Mouse (Mus musculus): ENCODE results near the gene Slit2. TPM values are rescaled to one million over a fixed set of nuclear protein-coding genes. Genes with fewer than 3 reads are reported as not detected.
A peak's percentile ranks its signal among the peaks of the same experiment; 100 is the strongest.

Gene Slit2
- polyA plus RNA-seq, 1 experiment from 2014 or later = 47.0 TPM

- H3K27ac ChIP-seq = no peak overlapping the region
- WGBS = 2% methylated on average over 23 of the region's 23 CpGs
- peak overlapping the region; percentile 81 for H3K4me2 ChIP-seq (replicated peaks)
- H3K4me1 ChIP-seq (replicated peaks; ENCODE audit: control insufficient read depth, insufficient read depth, low read length) = peaks cover 18% of the 10 kb centered on the region; the same call in 1 of the 2 replicates
- no peaks in the 10 kb centered on the region for H3K9me3 ChIP-seq (ENCODE audit: control insufficient read depth, low read length)
- peak overlapping the region; percentile 81 for H3K4me3 ChIP-seq (replicated peaks; ENCODE audit: low read length)
- H3K9ac ChIP-seq = peak overlapping the region; percentile 86
- H3K36me3 ChIP-seq (replicated peaks; ENCODE audit: control insufficient read depth, insufficient read depth) = no peaks in the 10 kb centered on the region
- ATAC-seq (ENCODE audit: low FRiP score) (peak; percentile 12; the same call in 1 of the 2 replicates), DNase-seq (ENCODE audit: low spot score) (no peak)
- H3K27me3 ChIP-seq (ENCODE audit: control insufficient read depth, insufficient read depth, low read length) = no peaks in the 10 kb centered on the region
Observed at GRCm38 (mm10) chr5:47984584-47985197, 1.8 kb downstream of the Slit2 start.

DNA sequence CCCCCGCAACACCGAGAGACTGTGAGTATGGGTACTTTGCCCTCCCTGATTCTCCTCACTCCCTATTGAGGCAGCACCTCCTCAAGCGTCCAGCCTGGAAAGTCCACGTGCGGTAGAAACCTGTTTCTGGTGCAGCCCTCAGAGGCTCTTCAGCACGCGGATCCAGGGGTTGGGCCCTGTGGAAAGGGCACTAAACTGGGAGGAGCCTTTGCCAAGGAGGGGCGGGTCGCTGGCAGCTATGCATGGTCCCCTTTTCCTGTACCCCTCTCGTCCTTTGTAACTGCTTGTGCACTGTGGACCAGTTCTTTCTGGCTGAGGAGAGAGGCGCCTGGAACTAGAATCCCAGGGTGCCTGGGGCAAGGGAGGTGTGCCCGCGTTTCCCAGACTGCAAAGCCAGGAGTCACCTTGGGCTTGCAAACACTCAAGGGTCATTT lies 2.3 kb downstream of the Slit2 start:
- 2% methylated on average over 13 of the region's 13 CpGs for WGBS
- H3K4me2 ChIP-seq (replicated peaks) = peak overlapping the region; percentile 81
- ATAC-seq (ENCODE audit: low FRiP score) = peak; percentile 29; the same call in 1 of the 2 replicates
- no peaks in the 10 kb centered on the region for H3K27me3 ChIP-seq (ENCODE audit: control insufficient read depth, insufficient read depth, low read length)
- DNase-seq (ENCODE audit: low spot score) = no peak
- H3K36me3 ChIP-seq (replicated peaks; ENCODE audit: control insufficient read depth, insufficient read depth) = no peaks in the 10 kb centered on the region
- peaks cover 18% of the 10 kb centered on the region; the same call in 1 of the 2 replicates for H3K4me1 ChIP-seq (replicated peaks; ENCODE audit: control insufficient read depth, insufficient read depth, low read length)
- H3K9ac ChIP-seq = peak overlapping the region; percentile 86
- H3K4me3 ChIP-seq (replicated peaks; ENCODE audit: low read length) = peak overlapping the region; percentile 81
- H3K27ac ChIP-seq = 0 out of 2 replicates have a peak overlapping the region, but pooled peaks have one; percentile 22
- no peaks in the 10 kb centered on the region for H3K9me3 ChIP-seq (ENCODE audit: control insufficient read depth, low read length)

DNA sequence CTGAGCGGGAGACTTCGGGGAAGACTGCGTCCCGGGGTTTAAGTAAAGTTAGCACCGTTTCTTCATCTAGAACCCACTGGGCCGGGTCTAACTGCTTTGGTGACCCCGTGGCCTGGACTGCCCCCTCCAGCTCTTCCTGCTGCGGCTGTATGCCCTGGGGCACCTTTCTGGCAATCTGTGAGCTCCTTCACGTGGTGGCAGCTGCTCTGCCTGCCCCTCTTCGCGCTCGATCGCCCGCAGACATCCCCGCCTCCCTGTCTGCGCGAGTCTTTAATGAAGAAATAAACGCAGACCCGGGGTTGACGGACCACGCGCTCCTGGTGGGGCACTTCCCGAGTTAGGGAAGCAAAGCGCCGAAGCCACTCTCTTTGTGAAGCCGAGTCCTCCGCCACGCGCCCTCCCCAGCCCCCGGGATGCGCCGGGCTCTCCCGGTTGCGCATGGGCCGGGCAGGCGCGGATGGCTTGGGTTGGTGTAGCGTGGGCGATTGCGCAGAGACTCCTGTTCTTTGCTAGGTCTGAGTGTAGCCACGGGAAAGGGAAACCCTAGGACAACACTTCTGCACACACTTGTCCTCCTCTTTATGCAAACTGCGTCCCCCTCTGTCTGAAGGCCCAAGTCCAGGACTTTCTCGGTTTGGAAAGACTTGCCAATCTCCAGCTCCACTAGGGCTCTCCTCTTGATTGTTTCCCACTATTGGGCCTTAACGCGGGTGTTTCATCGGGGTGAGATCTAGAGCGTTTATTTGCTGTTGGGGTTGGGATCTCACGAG lies 3.1 kb downstream of the Slit2 start:
- H3K9me3 ChIP-seq (ENCODE audit: control insufficient read depth, low read length) = no peaks in the 10 kb centered on the region
- ATAC-seq (ENCODE audit: low FRiP score) (peak; percentile 29; the same call in 1 of the 2 replicates), DNase-seq (ENCODE audit: low spot score) (peak; percentile 42)
- H3K4me3 ChIP-seq (replicated peaks; ENCODE audit: low read length) = peak overlapping the region; percentile 81
- H3K4me2 ChIP-seq (replicated peaks) = peak overlapping the region; percentile 81
- no peaks in the 10 kb centered on the region for H3K36me3 ChIP-seq (replicated peaks; ENCODE audit: control insufficient read depth, insufficient read depth)
- under 1% methylated on average over 48 of the region's 48 CpGs for WGBS
- peak overlapping the region; percentile 86 for H3K9ac ChIP-seq
- no peaks in the 10 kb centered on the region for H3K27me3 ChIP-seq (ENCODE audit: control insufficient read depth, insufficient read depth, low read length)
- H3K27ac ChIP-seq = 0 out of 2 replicates have a peak overlapping the region, but pooled peaks have one; percentile 22
- H3K4me1 ChIP-seq (replicated peaks; ENCODE audit: control insufficient read depth, insufficient read depth, low read length) = peaks cover 18% of the 10 kb centered on the region; the same call in 1 of the 2 replicates

DNA sequence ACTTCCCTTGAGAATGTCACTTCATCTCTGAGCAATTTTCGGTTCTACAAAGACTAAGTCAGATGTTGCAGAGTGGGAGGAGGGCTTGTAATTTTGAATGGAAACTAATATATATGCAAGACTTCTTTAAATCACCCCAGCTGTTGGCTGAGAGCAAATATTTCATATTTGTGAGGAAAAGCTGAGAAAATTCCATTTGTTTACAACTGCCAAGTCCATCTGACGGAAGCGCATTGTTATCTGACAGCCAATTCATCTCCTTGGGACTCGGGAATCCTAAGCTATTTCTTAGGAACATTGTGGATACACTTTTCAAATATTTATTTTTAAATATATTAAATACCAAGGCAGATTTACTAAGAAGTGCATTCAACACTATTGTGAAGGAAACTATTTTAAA lies 8.0 kb downstream of the Slit2 start:
- Histone ChIP-seq H3K9me3 (ENCODE audit: control insufficient read depth, low read length) (no peaks in the 10 kb centered on the region), H3K4me2 (replicated peaks) (no peak overlapping the region), H3K27me3 (ENCODE audit: control insufficient read depth, insufficient read depth, low read length) (no peaks in the 10 kb centered on the region), H3K4me1 (replicated peaks; ENCODE audit: control insufficient read depth, insufficient read depth, low read length) (peaks cover 13% of the 10 kb centered on the region; the same call in 1 of the 2 replicates), H3K4me3 (replicated peaks; ENCODE audit: low read length) (no peak overlapping the region), H3K36me3 (replicated peaks; ENCODE audit: control insufficient read depth, insufficient read depth) (peaks cover 8% of the 10 kb centered on the region; the same call in 1 of the 2 replicates), H3K27ac (no peak overlapping the region), H3K9ac (no peak overlapping the region)
- ATAC-seq (ENCODE audit: low FRiP score) (no peak), DNase-seq (ENCODE audit: low spot score) (no peak)
- 66% methylated on average over 4 of the region's 4 CpGs for WGBS

- Histone ChIP-seq H3K4me2 (replicated peaks) (no peak overlapping the region), H3K36me3 (replicated peaks; ENCODE audit: control insufficient read depth, insufficient read depth) (no peaks in the 10 kb centered on the region), H3K9me3 (ENCODE audit: control insufficient read depth, low read length) (no peaks in the 10 kb centered on the region), H3K4me1 (replicated peaks; ENCODE audit: control insufficient read depth, insufficient read depth, low read length) (0 out of 2 replicates have a peak, but pooled peaks cover 5% of the 10 kb centered on the region), H3K9ac (no peak overlapping the region), H3K4me3 (replicated peaks; ENCODE audit: low read length) (no peak overlapping the region), H3K27ac (no peak overlapping the region), H3K27me3 (ENCODE audit: control insufficient read depth, insufficient read depth, low read length) (no peaks in the 10 kb centered on the region)
- DNase-seq (ENCODE audit: low spot score) (no peak), ATAC-seq (ENCODE audit: low FRiP score) (no peak)
- 68% methylated on average over 12 of the region's 12 CpGs for WGBS
Observed at GRCm38 (mm10) chr5:48003708-48004415, 20.9 kb downstream of the Slit2 start.

- no peaks in the 10 kb centered on the region for H3K36me3 ChIP-seq (replicated peaks; ENCODE audit: control insufficient read depth, insufficient read depth)
- H3K9me3 ChIP-seq (ENCODE audit: control insufficient read depth, low read length) = no peaks in the 10 kb centered on the region
- H3K4me2 ChIP-seq (replicated peaks) = no peak overlapping the region
- WGBS = 39% methylated on average over 9 of the region's 9 CpGs
- no peak overlapping the region for H3K4me3 ChIP-seq (replicated peaks; ENCODE audit: low read length)
- no peak overlapping the region for H3K27ac ChIP-seq
- H3K9ac ChIP-seq = no peak overlapping the region
- ATAC-seq (ENCODE audit: low FRiP score) (peak; percentile 11; the same call in 1 of the 2 replicates), DNase-seq (ENCODE audit: low spot score) (no peak)
- H3K4me1 ChIP-seq (replicated peaks; ENCODE audit: control insufficient read depth, insufficient read depth, low read length) = 0 out of 2 replicates have a peak, but pooled peaks cover 5% of the 10 kb centered on the region
- H3K27me3 ChIP-seq (ENCODE audit: control insufficient read depth, insufficient read depth, low read length) = no peaks in the 10 kb centered on the region
Observed at GRCm38 (mm10) chr5:48005533-48005932, 22.6 kb downstream of the Slit2 start.

DNA sequence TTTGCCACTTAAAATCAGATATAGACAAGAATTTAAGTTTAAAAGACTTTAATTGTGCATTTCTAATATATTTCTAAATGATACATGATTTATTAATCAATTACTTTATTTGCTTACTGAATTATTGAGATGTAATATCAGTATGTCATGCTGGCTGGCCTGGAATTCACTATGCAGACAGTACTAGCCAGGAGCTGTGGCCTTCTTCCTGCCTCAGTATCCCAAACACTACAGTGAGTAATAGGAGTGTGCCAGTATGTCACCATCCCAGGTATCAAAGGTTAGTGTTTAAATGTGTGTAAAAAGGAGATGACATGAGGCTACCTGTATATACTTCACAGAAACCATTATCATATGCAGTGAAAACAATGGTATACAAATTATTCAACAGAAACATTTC lies 23.1 kb downstream of the Slit2 start:
- DNase-seq (ENCODE audit: low spot score) (no peak), ATAC-seq (ENCODE audit: low FRiP score) (no peak)
- Histone ChIP-seq H3K9ac (no peak overlapping the region), H3K36me3 (replicated peaks; ENCODE audit: control insufficient read depth, insufficient read depth) (no peaks in the 10 kb centered on the region), H3K27me3 (ENCODE audit: control insufficient read depth, insufficient read depth, low read length) (no peaks in the 10 kb centered on the region), H3K27ac (no peak overlapping the region), H3K4me2 (replicated peaks) (no peak overlapping the region), H3K4me1 (replicated peaks; ENCODE audit: control insufficient read depth, insufficient read depth, low read length) (0 out of 2 replicates have a peak, but pooled peaks cover 5% of the 10 kb centered on the region), H3K4me3 (replicated peaks; ENCODE audit: low read length) (no peak overlapping the region), H3K9me3 (ENCODE audit: control insufficient read depth, low read length) (no peaks in the 10 kb centered on the region)

DNA sequence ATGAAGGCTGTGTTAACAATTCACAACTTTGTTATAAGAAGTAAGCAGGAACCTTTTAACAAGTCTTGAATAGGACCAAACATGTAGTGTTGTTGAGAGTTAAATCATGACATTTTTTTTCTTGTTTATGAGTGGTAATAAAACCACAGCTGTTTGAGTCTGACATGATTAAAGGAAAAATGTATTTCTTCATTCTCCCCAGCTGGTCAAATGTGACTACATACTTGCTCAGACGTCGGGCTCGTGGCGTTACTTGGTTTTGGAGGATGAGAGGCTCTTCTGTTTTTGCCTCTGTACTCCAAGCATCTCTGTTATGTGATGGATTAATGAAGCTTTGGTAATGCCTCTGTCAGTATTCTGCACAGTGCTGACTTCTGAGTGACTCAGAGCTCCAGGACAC lies 40.5 kb downstream of the Slit2 start:
- DNase-seq (ENCODE audit: low spot score) = no peak
- Histone ChIP-seq H3K4me2 (replicated peaks) (no peak overlapping the region), H3K4me3 (replicated peaks; ENCODE audit: low read length) (no peak overlapping the region), H3K27ac (no peak overlapping the region), H3K27me3 (ENCODE audit: control insufficient read depth, insufficient read depth, low read length) (no peaks in the 10 kb centered on the region), H3K36me3 (replicated peaks; ENCODE audit: control insufficient read depth, insufficient read depth) (no peaks in the 10 kb centered on the region), H3K9ac (no peak overlapping the region), H3K4me1 (replicated peaks; ENCODE audit: control insufficient read depth, insufficient read depth, low read length) (no peaks in the 10 kb centered on the region), H3K9me3 (ENCODE audit: control insufficient read depth, low read length) (no peaks in the 10 kb centered on the region)
- no peak for ATAC-seq (ENCODE audit: low FRiP score)
- 73% methylated on average over 4 of the region's 4 CpGs for WGBS

DNA sequence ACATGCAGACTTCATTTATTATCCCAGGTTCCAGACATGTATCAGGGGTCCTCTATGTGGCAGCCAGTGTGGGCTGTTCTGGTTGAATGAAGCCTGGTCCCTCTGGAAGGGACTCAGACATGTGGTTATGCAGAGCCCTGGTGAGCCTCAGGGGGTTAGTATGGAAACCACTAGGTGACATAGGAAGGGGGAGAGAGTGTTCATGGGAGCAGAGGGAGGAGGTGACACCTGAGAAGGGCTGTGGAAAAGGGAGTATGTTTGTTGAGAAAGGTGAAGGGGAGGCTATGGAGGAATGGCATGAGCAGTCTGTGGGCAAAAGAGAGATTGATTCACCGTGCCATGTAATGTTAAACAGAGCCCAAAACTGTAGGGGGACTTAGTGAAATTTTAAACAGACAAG lies 51.9 kb downstream of the Slit2 start:
- Histone ChIP-seq H3K4me3 (replicated peaks; ENCODE audit: low read length) (no peak overlapping the region), H3K36me3 (replicated peaks; ENCODE audit: control insufficient read depth, insufficient read depth) (no peaks in the 10 kb centered on the region), H3K4me1 (replicated peaks; ENCODE audit: control insufficient read depth, insufficient read depth, low read length) (no peaks in the 10 kb centered on the region), H3K27me3 (ENCODE audit: control insufficient read depth, insufficient read depth, low read length) (no peaks in the 10 kb centered on the region), H3K9ac (no peak overlapping the region), H3K27ac (no peak overlapping the region), H3K9me3 (ENCODE audit: control insufficient read depth, low read length) (no peaks in the 10 kb centered on the region), H3K4me2 (replicated peaks) (no peak overlapping the region)
- DNase-seq (ENCODE audit: low spot score) (no peak), ATAC-seq (ENCODE audit: low FRiP score) (no peak)
- 70% methylated on average over 1 of the region's 1 CpGs for WGBS

All from hindbrain, embryonic 14.5 days (tissue).